ENCODE assay signal across 8 mouse cellular contexts in the genomic region with DNA sequence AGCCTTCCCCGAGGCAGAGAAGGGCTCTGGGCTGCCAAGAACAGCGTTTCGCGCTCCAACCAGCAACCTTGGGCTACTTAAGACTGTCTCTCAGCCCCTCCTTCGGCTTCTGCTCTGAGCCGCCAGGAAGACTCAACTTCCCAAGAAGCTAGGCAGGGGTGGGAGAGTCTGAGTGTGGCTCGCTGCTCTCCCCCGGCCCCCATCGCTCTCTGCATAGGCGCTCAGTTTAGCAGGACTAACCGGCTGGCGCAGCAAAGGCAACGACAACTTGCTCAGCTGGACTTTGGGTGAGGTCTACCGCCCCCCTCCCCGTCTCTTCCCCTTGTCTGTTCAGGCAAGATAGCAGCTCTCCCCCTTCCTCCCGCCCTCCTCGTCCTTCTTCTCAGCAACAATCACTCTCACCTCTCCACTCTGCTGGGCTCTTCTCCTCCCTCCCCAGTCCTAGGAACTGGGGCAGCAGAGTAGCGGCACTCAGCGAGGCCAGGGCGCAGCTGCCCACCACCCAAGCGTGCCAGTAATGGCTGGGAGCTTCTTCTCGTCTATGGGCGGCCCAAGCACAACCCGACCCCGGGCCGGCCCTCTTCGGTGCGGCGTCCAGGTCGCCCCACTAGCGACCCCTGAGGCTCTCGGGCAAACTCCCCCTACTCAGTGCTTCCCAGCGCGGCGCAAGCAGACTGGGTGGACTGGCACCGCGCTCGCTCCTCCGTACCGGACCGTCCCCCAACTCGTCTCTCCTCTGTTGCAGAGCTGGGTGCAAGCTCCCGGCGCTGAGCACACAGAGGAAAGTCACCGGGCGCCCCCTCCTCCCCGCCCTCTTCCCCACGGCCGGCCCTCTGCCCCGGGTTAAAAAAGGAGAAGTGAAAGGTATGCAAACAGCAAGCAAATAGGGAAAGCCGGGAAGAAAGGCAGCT. TPM values are rescaled to one million over a fixed set of nuclear protein-coding genes. Genes with fewer than 3 reads are reported as not detected.
A peak's percentile ranks its signal among the peaks of the same experiment; 100 is the strongest.
DNase-seq lines count a peak whose midpoint lies in the region; ATAC-seq and TF ChIP-seq lines count a peak whose summit lies in the region.

No protein-coding gene starts in this region.

- DNase-seq in lung, postnatal 0 days (ENCODE audit: low spot score) = no peak
- DNase-seq in lung, postnatal 25 days (ENCODE audit: low spot score) = no peak
- DNase-seq in embryonic facial prominence, embryonic 10.5 days (ENCODE audit: low spot score) = peak; percentile 66
- peak; percentile 73 for DNase-seq in hindbrain, embryonic 11.5 days (ENCODE audit: low spot score)
- no peak for DNase-seq in liver, embryonic 13.5 days
- DNase-seq in stomach, postnatal 0 days (ENCODE audit: low spot score) = peak; percentile 27
- DNase-seq in layer of hippocampus, postnatal 25 days (ENCODE audit: extremely low spot score in 1 of 2, low spot score in 1 of 2) = no peak
- no peak for DNase-seq in layer of hippocampus, postnatal 36 days

- no peak for ATAC-seq in lung, postnatal 0 days
- peak; percentile 53 for ATAC-seq in hindbrain, embryonic 11.5 days (ENCODE audit: low FRiP score)
- ATAC-seq in liver, embryonic 13.5 days (ENCODE audit: low read depth) = peak; percentile 55
- 0 out of 2 replicates have a peak, but pooled peaks have one; percentile 10 for ATAC-seq in stomach, postnatal 0 days (ENCODE audit: low FRiP score, low TSS enrichment)

- peak overlapping the region; percentile 53 for H3K4me3 ChIP-seq in lung, postnatal 0 days (ENCODE audit: low read depth, low read length)
- peak overlapping the region; percentile 64 for H3K4me3 ChIP-seq in embryonic facial prominence, embryonic 10.5 days
- peak overlapping the region; percentile 80 for H3K4me3 ChIP-seq in hindbrain, embryonic 11.5 days (ENCODE audit: low read depth, low read length)
- H3K4me3 ChIP-seq in liver, embryonic 13.5 days (replicated peaks) = peak overlapping the region; percentile 61
- peak overlapping the region; percentile 52 for H3K4me3 ChIP-seq in stomach, postnatal 0 days (ENCODE audit: low read depth, low read length)

- TF ChIP-seq CTCF in lung, postnatal 0 days (IDR thresholded peaks at IDR 0.05) = no peak
- TF ChIP-seq CTCF in stomach, postnatal 0 days (IDR thresholded peaks at IDR 0.05; ENCODE audit: low read depth) = no peak

- H3K9ac ChIP-seq in lung, postnatal 0 days (replicated peaks; ENCODE audit: low read depth) = no peak overlapping the region
- peak overlapping the region; percentile 70 for H3K9ac ChIP-seq in hindbrain, embryonic 11.5 days (ENCODE audit: low read depth, low read length)
- peak overlapping the region; percentile 70 for H3K9ac ChIP-seq in liver, embryonic 13.5 days
- 0 out of 2 replicates have a peak overlapping the region, but pooled peaks have one; percentile 2 for H3K9ac ChIP-seq in stomach, postnatal 0 days (ENCODE audit: low read length)

- peaks cover 39% of the 10 kb centered on the region for H3K27me3 ChIP-seq in lung, postnatal 0 days (replicated peaks; ENCODE audit: insufficient read depth, low read length)
- peaks cover 89% of the 10 kb centered on the region for H3K27me3 ChIP-seq in embryonic facial prominence, embryonic 10.5 days (replicated peaks; ENCODE audit: low read depth, poor library complexity, severe bottlenecking)
- peaks cover 11% of the 10 kb centered on the region for H3K27me3 ChIP-seq in hindbrain, embryonic 11.5 days (ENCODE audit: control insufficient read depth, insufficient read depth, low read length)
- H3K27me3 ChIP-seq in liver, embryonic 13.5 days = peaks cover 77% of the 10 kb centered on the region
- peaks cover 14% of the 10 kb centered on the region for H3K27me3 ChIP-seq in stomach, postnatal 0 days (ENCODE audit: control insufficient read depth, insufficient read depth, low read length)

- no peak for TF ChIP-seq EP300 in lung, postnatal 0 days (IDR thresholded peaks at IDR 0.05)
- TF ChIP-seq EP300 in stomach, postnatal 0 days (optimal IDR thresholded peaks at IDR 0.05) = no peak

- H3K27ac ChIP-seq in lung, postnatal 0 days (ENCODE audit: low read length) = no peak overlapping the region
- H3K27ac ChIP-seq in embryonic facial prominence, embryonic 10.5 days (replicated peaks) = peak overlapping the region; percentile 81
- H3K27ac ChIP-seq in hindbrain, embryonic 11.5 days (ENCODE audit: low read depth, low read length) = peak overlapping the region; percentile 79
- H3K27ac ChIP-seq in liver, embryonic 13.5 days = peak overlapping the region; percentile 39
- no peak overlapping the region for H3K27ac ChIP-seq in stomach, postnatal 0 days (replicated peaks)

- 3% methylated on average over 49 of the region's 51 CpGs for WGBS in lung, postnatal 0 days
- WGBS in embryonic facial prominence, embryonic 10.5 days = under 1% methylated on average over 51 of the region's 51 CpGs
- WGBS in hindbrain, embryonic 11.5 days = 1% methylated on average over 51 of the region's 51 CpGs
- WGBS in liver, embryonic 13.5 days (ENCODE audit: insufficient replicate concordance) = under 1% methylated on average over 50 of the region's 51 CpGs
- under 1% methylated on average over 50 of the region's 51 CpGs for WGBS in stomach, postnatal 0 days

- H3K4me1 ChIP-seq in lung, postnatal 0 days (ENCODE audit: insufficient read depth, low read depth, low read length) = peaks cover 3% of the 10 kb centered on the region; the same call in 1 of the 2 replicates
- peaks cover 50% of the 10 kb centered on the region for H3K4me1 ChIP-seq in embryonic facial prominence, embryonic 10.5 days
- H3K4me1 ChIP-seq in hindbrain, embryonic 11.5 days (replicated peaks; ENCODE audit: control insufficient read depth, insufficient read depth, low read length) = peaks cover 4% of the 10 kb centered on the region; the same call in 1 of the 2 replicates
- peaks cover 24% of the 10 kb centered on the region for H3K4me1 ChIP-seq in liver, embryonic 13.5 days (replicated peaks)
- peaks cover 11% of the 10 kb centered on the region for H3K4me1 ChIP-seq in stomach, postnatal 0 days (replicated peaks; ENCODE audit: control insufficient read depth, insufficient read depth)

- H3K9me3 ChIP-seq in lung, postnatal 0 days (ENCODE audit: low read length) = no peaks in the 10 kb centered on the region
- H3K9me3 ChIP-seq in embryonic facial prominence, embryonic 10.5 days = no peaks in the 10 kb centered on the region
- H3K9me3 ChIP-seq in hindbrain, embryonic 11.5 days (ENCODE audit: control insufficient read depth, low read length) = no peaks in the 10 kb centered on the region
- H3K9me3 ChIP-seq in liver, embryonic 13.5 days (replicated peaks) = no peaks in the 10 kb centered on the region
- no peaks in the 10 kb centered on the region for H3K9me3 ChIP-seq in stomach, postnatal 0 days (ENCODE audit: control insufficient read depth, low read length)

- peak overlapping the region; percentile 89 for H3K4me2 ChIP-seq in lung, postnatal 0 days (replicated peaks; ENCODE audit: low read depth, low read length)
- H3K4me2 ChIP-seq in hindbrain, embryonic 11.5 days (replicated peaks; ENCODE audit: low read depth, low read length) = peak overlapping the region; percentile 81
- H3K4me2 ChIP-seq in liver, embryonic 13.5 days = peak overlapping the region; percentile 64
- peak overlapping the region; percentile 90 for H3K4me2 ChIP-seq in stomach, postnatal 0 days (replicated peaks; ENCODE audit: low read depth)

- H3K36me3 ChIP-seq in lung, postnatal 0 days (ENCODE audit: insufficient read depth, low read length) = no peaks in the 10 kb centered on the region
- no peaks in the 10 kb centered on the region for H3K36me3 ChIP-seq in embryonic facial prominence, embryonic 10.5 days (replicated peaks)
- no peaks in the 10 kb centered on the region for H3K36me3 ChIP-seq in hindbrain, embryonic 11.5 days (ENCODE audit: control insufficient read depth, insufficient read depth, low read length)
- H3K36me3 ChIP-seq in liver, embryonic 13.5 days = no peaks in the 10 kb centered on the region
- H3K36me3 ChIP-seq in stomach, postnatal 0 days (ENCODE audit: control insufficient read depth, insufficient read depth, low read length) = no peaks in the 10 kb centered on the region

RNA-seq across cellular contexts. Expression of a gene that starts 1.5 kb away (rescaled TPM):
- polyA plus RNA-seq in lung, postnatal 0 days (2015; fragmentation: Nextera tagmentation; extraction: Ambion mirVana) = 1.1 and 1.5 TPM in 2 replicates
- polyA plus RNA-seq in embryonic facial prominence, embryonic 10.5 days (2016; fragmentation: Nextera tagmentation; extraction: Ambion mirVana) = 3.0 and 3.9 TPM in 2 replicates
- 8.5 and 9.0 TPM in 2 replicates for polyA plus RNA-seq in hindbrain, embryonic 11.5 days (2014; fragmentation: Nextera tagmentation; extraction: Ambion mirVana)
- polyA plus RNA-seq in liver, embryonic 13.5 days (2015; fragmentation: Nextera tagmentation; extraction: Ambion mirVana) = 4.1 and 6.4 TPM in 2 replicates
- polyA plus RNA-seq in stomach, postnatal 0 days (2015; fragmentation: Nextera tagmentation; extraction: Ambion mirVana) = 0.40 and 0.54 TPM in 2 replicates
- 100 to 1,000 TPM in 1 of 2 experiments, 10 to 100 TPM in 1; 93.4 to 124 TPM for total RNA-seq in layer of hippocampus, postnatal 25 days (2021)
- 100 to 1,000 TPM in 1 of 2 experiments, 10 to 100 TPM in 1; 94.4 to 114 TPM for total RNA-seq in layer of hippocampus, postnatal 36 days (2021)

Comparison
In these comparisons a context has a peak if more than half of its experiments do, and no peak if none do; other contexts are left out.
1. DNase-seq: peak in embryonic facial prominence, embryonic 10.5 days (single experiment), hindbrain, embryonic 11.5 days (single experiment) and stomach, postnatal 0 days (single experiment); none in lung, postnatal 0 days (single experiment), lung, postnatal 25 days (single experiment), liver, embryonic 13.5 days (single experiment), layer of hippocampus, postnatal 25 days (0 of 2) and layer of hippocampus, postnatal 36 days (0 of 2).
2. H3K27ac ChIP-seq: peak in embryonic facial prominence, embryonic 10.5 days (single experiment), hindbrain, embryonic 11.5 days (single experiment) and liver, embryonic 13.5 days (single experiment); none in lung, postnatal 0 days (single experiment) and stomach, postnatal 0 days (single experiment).
3. Peak in every context shown above with its lines, with median percentiles within 50 percentile points of each other: H3K4me2 ChIP-seq and H3K4me3 ChIP-seq.